Mouse (Mus musculus) heart, adult 10 weeks (tissue): ENCODE measurements around the gene Gm20896. TPM values are rescaled to one million over a fixed set of nuclear protein-coding genes. Genes with fewer than 3 reads are reported as not detected.

Experiments used
- polyA plus RNA-seq: library from polyadenylated mRNA; stranded (reverse); fragments of 350-450 nt; fragmentation: Illumina TruSeq; extraction: RNeasy Lipid Tissue Mini Kit (QIAGEN cat#74804); gene quantifications from one replicate; pipeline ENCODE4 v1.2.3, GENCODE M21; 2014; ENCODE audit warnings: low read depth, low replicate concordance

Gm20896 gene
- not detected for polyA plus RNA-seq

DNA sequence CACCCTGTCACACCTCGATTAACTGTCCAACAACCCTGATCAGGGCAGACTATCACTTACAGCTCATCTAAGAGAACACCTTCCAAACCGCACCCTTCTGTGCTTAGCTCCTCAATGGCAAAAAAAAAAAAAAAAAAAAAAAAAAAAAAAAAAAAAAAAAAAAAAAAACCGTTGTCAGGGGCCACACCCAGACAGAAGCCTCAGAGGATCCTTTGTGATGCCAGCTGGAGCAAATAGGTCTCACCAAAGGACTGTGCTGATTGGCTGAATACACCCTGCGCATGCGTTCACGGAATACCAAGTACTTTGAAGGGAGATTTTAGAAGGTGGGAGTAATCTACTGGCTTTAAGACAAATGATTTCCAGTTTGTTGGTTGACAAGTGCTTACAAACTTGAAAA lies at the start of gene Gm20896:
Gene Gm20896, minus strand, starts transcription at position 101 of the 400 bp plus-strand sequence.

